Mouse (Mus musculus): Measurements from ENCODE around the gene Rab5b. TPM values are rescaled to one million over a fixed set of nuclear protein-coding genes. Genes with fewer than 3 reads are reported as not detected.

The Rab5b gene
- polyA plus RNA-seq, 1 experiment from 2014 or later, result 90.9 TPM

GRCm38 (mm10) chr10:128674469-128675008, 21.5 kb downstream of the Rab5b start:
- 4% methylated on average over 9 of the region's 9 CpGs for WGBS
- Histone ChIP-seq H3K4me1 (peaks cover 11% of the 10 kb centered on the region), H3K36me3 (replicated peaks) (peaks cover 12% of the 10 kb centered on the region), H3K9me3 (no peaks in the 10 kb centered on the region), H3K27ac (peak overlapping the region; percentile 69; the same call in 1 of the 2 replicates), H3K4me2 (peak overlapping the region; percentile 98), H3K9ac (peak overlapping the region; percentile 74; the same call in 1 of the 2 replicates), H3K4me3 (replicated peaks) (peak overlapping the region; percentile 79), H3K27me3 (peaks cover 12% of the 10 kb centered on the region)
- no peak for ATAC-seq (ENCODE audit: low FRiP score)

GRCm38 (mm10) chr10:128673763-128674468, 22.1 kb downstream of the Rab5b start, which contains the start of gene Suox:
TSS of gene Suox (minus strand) at chr10:128674073.
- WGBS, result 1% methylated on average over 59 of the region's 60 CpGs
- ATAC-seq (ENCODE audit: low FRiP score), result peak; percentile 93
- H3K4me2 ChIP-seq, result peak within 1 kb of the TSS; percentile 98
- peaks cover 13% of the 10 kb centered on the region for H3K4me1 ChIP-seq
- H3K27ac ChIP-seq, result peak within 1 kb of the TSS; percentile 69; the same call in 1 of the 2 replicates
- peaks cover 12% of the 10 kb centered on the region for H3K27me3 ChIP-seq
- H3K36me3 ChIP-seq (replicated peaks), result peaks cover 6% of the 10 kb centered on the region; the same call in 1 of the 2 replicates
- H3K4me3 ChIP-seq (replicated peaks), result peak within 1 kb of the TSS; percentile 79
- no peaks in the 10 kb centered on the region for H3K9me3 ChIP-seq
- peak within 1 kb of the TSS; percentile 74 for H3K9ac ChIP-seq

DNA sequence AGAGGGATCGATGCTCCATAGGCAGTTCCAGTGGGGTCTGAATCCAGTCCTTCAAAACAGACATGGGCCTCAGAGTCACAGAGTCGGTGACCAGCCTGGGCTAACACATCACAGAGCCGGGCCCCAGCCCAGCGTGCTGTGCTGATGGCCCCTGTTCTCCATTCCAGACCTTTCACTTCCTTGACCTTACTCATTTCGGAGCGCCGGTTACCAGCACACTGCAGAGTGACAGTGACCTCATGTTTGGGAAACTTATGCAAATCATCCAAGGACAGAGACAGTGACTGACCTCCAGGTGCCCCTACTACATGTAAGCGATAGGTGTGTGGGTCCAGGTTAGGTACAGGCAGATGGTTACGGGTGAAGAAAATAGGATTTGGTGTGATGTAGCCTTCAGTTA, 24.9 kb downstream of the Rab5b start:
- Histone ChIP-seq H3K27ac (no peak overlapping the region), H3K27me3 (peaks cover 12% of the 10 kb centered on the region), H3K4me1 (peaks cover 22% of the 10 kb centered on the region), H3K9ac (no peak overlapping the region), H3K9me3 (no peaks in the 10 kb centered on the region), H3K4me3 (replicated peaks) (no peak overlapping the region), H3K36me3 (replicated peaks) (peaks cover 6% of the 10 kb centered on the region; the same call in 1 of the 2 replicates), H3K4me2 (no peak overlapping the region)
- 93% methylated on average over 9 of the region's 9 CpGs for WGBS
- ATAC-seq (ENCODE audit: low FRiP score), result no peak

DNA sequence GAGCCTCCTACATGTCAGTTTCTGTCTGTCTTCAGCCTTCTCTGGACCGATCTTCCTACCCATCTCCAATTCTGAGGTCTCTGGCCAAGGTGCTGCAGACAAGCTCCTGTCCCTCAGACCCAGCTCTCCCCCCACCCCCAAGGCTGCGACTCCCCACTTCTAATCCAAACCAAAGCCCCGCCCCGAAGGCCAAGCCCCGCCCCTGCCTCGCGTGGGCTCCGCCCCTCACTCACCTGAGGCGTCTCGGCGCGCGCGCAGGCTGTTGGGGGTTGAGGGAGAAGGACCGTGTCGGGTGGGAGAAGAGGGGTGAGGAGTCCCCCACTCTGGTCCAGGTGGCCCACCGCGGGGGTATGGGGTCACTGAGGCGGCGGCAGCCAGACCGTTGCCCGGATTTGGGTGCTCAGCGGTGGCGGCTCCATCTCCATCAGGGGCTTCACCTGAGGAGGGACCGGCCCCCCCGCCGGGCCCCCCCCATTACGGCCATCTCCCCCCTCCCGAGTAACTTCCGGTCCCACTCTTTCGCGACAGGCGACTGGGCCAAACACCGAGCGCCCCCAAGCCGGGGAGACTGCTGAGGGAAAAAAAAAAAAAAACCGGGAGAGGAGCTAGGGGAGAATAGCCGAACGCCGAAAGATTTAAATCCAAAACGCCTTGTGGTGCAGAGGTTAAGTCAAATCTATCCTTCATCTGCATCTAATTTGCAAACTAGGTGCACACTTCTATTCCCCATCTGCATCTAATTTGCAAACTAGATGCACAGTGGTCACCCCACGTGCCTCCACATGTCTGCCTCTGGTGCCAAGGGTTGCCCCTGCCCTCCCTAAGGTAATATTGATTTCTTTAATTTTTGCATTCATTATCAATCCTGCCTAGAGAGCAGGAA, 27.0 kb downstream of the Rab5b start:
- H3K27me3 ChIP-seq, result peaks cover 12% of the 10 kb centered on the region
- H3K9me3 ChIP-seq, result no peaks in the 10 kb centered on the region
- H3K4me3 ChIP-seq (replicated peaks), result peak overlapping the region; percentile 78
- H3K27ac ChIP-seq, result peak overlapping the region; percentile 31; the same call in 1 of the 2 replicates
- ATAC-seq (ENCODE audit: low FRiP score), result peak; percentile 66
- peaks cover 18% of the 10 kb centered on the region for H3K4me1 ChIP-seq
- under 1% methylated on average over 40 of the region's 42 CpGs for WGBS
- peak overlapping the region; percentile 75 for H3K9ac ChIP-seq
- H3K36me3 ChIP-seq (replicated peaks), result peaks cover 6% of the 10 kb centered on the region; the same call in 1 of the 2 replicates
- peak overlapping the region; percentile 78 for H3K4me2 ChIP-seq

DNA sequence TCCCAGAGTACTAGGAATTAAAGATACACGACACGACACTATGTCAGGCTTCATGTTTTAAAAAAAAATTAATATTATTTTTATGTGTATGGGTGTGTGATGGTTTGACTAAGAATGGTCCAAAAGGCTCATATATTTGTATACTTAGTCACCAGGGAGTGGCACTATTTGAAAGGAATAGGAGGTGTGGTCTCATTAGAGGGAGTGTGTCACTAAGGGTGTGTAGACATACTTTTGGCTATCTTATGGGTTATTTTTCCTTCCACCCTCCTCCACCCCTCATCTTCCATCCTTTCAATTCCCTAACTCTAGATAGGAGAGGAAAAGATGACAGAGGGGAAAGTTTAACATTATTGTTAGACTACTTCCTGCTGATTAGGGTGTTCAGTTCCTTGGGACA, 30.3 kb downstream of the Rab5b start:
- Histone ChIP-seq H3K4me2 (no peak overlapping the region), H3K4me1 (peaks cover 12% of the 10 kb centered on the region), H3K4me3 (replicated peaks) (no peak overlapping the region), H3K36me3 (replicated peaks) (no peaks in the 10 kb centered on the region), H3K9ac (no peak overlapping the region), H3K9me3 (no peaks in the 10 kb centered on the region), H3K27me3 (peaks cover 5% of the 10 kb centered on the region), H3K27ac (no peak overlapping the region)
- ATAC-seq (ENCODE audit: low FRiP score), result no peak
- 97% methylated on average over 2 of the region's 2 CpGs for WGBS

- H3K36me3 ChIP-seq (replicated peaks), result no peaks in the 10 kb centered on the region
- peaks cover 3% of the 10 kb centered on the region for H3K27me3 ChIP-seq
- no peak overlapping the region for H3K4me3 ChIP-seq (replicated peaks)
- peaks cover 12% of the 10 kb centered on the region for H3K4me1 ChIP-seq
- H3K27ac ChIP-seq, result no peak overlapping the region
- no peaks in the 10 kb centered on the region for H3K9me3 ChIP-seq
- H3K4me2 ChIP-seq, result no peak overlapping the region
- WGBS, result 82% methylated on average over 3 of the region's 3 CpGs
- ATAC-seq (ENCODE audit: low FRiP score), result no peak
- H3K9ac ChIP-seq, result no peak overlapping the region
These were observed 30.8 kb downstream of the Rab5b start for GRCm38 (mm10) chr10:128665307-128665706.

- no peaks in the 10 kb centered on the region for H3K9me3 ChIP-seq
- H3K27me3 ChIP-seq, result no peaks in the 10 kb centered on the region
- peaks cover 12% of the 10 kb centered on the region for H3K4me1 ChIP-seq
- WGBS, result 75% methylated on average over 3 of the region's 3 CpGs
- no peak overlapping the region for H3K9ac ChIP-seq
- ATAC-seq (ENCODE audit: low FRiP score), result no peak
- no peak overlapping the region for H3K4me2 ChIP-seq
- no peak overlapping the region for H3K4me3 ChIP-seq (replicated peaks)
- no peak overlapping the region for H3K27ac ChIP-seq
- no peaks in the 10 kb centered on the region for H3K36me3 ChIP-seq (replicated peaks)
These were observed 31.3 kb downstream of the Rab5b start for GRCm38 (mm10) chr10:128664808-128665207.

DNA sequence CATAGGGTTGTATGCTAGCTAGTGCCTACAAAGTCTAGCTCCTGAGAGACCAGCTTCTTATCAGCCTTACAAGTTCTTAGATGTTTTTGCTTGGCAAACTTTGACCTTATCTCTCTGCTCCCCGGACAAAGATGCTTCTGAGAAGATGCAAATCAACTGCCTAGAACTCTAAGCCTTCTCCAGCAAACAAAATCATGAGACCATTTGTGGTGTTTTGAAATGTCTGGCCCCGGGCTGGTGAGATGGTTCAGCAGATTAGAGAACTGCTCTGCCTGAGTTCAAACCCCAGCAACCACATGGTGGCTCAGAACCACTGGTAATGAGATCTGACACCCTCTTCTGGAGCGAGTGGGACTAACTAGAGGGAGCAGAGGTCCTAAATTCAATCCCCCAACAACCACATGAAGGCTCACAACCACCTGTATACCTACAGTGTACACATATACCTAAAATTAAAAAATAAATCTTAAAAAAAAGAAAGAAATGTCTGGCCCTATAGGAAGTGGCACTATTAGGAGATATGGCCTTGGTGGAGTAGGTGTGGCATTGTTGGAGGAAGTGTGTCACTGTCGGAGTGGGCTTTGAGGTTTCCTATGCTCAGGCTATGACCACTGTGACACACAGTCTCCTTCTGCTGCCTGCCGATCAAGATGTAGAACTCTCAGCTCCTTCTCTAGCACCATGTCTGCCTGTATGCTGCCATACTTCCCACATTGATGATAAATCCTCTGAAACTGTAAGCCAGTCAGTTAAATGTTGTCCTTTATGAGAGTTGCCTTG, 32.4 kb downstream of the Rab5b start:
- Histone ChIP-seq H3K9ac (no peak overlapping the region), H3K27me3 (no peaks in the 10 kb centered on the region), H3K4me1 (peaks cover 6% of the 10 kb centered on the region), H3K4me2 (no peak overlapping the region), H3K4me3 (replicated peaks) (no peak overlapping the region), H3K27ac (no peak overlapping the region), H3K9me3 (no peaks in the 10 kb centered on the region), H3K36me3 (replicated peaks) (no peaks in the 10 kb centered on the region)
- 74% methylated on average over 5 of the region's 5 CpGs for WGBS
- ATAC-seq (ENCODE audit: low FRiP score), result no peak

DNA sequence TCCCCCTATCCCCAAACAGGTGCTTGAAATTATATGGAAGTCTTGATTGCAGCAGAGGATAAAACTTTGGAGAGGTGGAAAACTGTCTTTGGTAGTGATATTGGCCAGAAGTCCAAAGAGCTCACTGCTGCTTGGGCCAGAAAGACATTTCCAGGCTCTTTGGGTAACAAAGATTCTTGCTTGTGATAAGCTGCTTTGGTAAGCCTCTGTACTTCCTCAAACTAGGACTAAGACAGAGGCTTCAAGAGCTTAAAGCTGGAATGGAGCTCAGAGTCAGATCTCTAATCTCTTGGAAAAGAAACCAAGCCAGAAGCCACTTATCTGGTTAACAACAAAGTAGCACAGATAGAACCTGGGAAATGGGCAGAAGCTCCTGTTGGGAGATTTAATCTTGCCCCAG, 33.6 kb downstream of the Rab5b start:
- no peak for ATAC-seq (ENCODE audit: low FRiP score)
- H3K4me1 ChIP-seq, result no peaks in the 10 kb centered on the region

DNA sequence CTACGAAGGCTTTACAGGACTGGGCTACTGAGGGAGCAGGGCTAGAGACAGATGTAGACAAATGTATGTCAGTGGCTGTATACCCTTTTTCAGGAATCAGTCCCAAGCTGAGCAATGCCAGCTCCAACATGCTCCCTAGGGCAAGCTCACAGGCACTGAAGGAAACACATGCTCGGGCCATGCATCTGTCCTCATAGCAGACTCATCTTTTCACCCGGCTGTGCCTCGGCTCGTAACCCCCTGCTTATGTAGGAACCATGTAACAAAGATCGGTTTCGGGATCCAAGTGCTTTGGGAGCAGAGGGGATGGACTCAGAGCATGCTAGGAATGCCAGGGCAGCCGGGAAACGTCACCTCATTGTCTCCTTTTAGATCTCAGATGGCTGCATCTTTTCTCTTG, 36.6 kb downstream of the Rab5b start:
- Histone ChIP-seq H3K4me3 (replicated peaks) (no peak overlapping the region), H3K4me2 (no peak overlapping the region), H3K9me3 (no peaks in the 10 kb centered on the region), H3K27ac (no peak overlapping the region), H3K36me3 (replicated peaks) (no peaks in the 10 kb centered on the region), H3K4me1 (no peaks in the 10 kb centered on the region), H3K9ac (no peak overlapping the region), H3K27me3 (no peaks in the 10 kb centered on the region)
- ATAC-seq (ENCODE audit: low FRiP score), result no peak
- WGBS, result 57% methylated on average over 9 of the region's 9 CpGs

More for the DNA sequence above, 33.6 kb downstream of the Rab5b start:
- Histone ChIP-seq H3K27ac (no peak overlapping the region), H3K4me3 (replicated peaks) (no peak overlapping the region), H3K36me3 (replicated peaks) (no peaks in the 10 kb centered on the region), H3K4me2 (no peak overlapping the region), H3K9ac (no peak overlapping the region), H3K27me3 (no peaks in the 10 kb centered on the region), H3K9me3 (no peaks in the 10 kb centered on the region)

DNA sequence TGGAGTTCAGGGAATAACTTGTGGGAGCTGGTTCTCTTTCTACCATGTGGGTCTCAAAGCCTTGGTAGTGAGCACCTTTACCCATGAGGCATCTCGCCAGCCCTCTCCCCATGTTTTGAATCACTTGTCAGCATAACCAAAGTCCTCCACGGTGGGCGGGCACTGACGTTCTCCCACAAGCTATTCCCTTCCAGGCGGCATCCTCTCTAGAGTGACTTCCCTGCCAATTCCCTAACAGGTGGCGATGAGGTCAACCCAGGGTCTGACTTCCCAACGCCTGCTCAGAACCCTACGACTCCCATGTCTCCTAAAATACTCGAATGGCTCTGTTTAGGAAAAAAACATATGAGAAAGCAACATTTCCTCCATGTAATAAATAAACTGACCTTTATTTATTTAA, 38.2 kb downstream of the Rab5b start:
- Histone ChIP-seq H3K4me1 (no peaks in the 10 kb centered on the region), H3K9me3 (no peaks in the 10 kb centered on the region), H3K27me3 (no peaks in the 10 kb centered on the region), H3K9ac (no peak overlapping the region), H3K36me3 (replicated peaks) (no peaks in the 10 kb centered on the region), H3K4me2 (no peak overlapping the region), H3K4me3 (replicated peaks) (no peak overlapping the region), H3K27ac (no peak overlapping the region)
- ATAC-seq (ENCODE audit: low FRiP score), result no peak
- 68% methylated on average over 9 of the region's 9 CpGs for WGBS

DNA sequence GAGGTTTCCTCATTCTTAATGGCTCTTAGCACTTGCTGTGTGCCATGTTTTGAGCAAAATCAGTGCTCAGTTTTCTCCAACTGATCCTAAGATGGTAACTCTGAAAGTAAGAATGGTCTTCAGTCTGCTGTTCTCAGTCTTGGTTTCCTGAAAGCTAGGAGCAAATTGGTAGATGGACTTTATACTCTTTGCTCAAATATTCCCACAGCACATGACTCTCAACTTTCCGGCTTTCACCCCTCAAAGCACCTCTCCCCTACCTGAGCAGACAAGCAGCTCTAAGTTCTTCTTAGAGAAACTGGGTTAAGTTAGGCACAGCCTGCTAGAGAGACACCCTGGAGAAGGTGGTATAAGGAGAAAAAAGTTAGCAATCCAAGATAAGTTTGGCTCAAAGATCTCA, 39.3 kb downstream of the Rab5b start:
- H3K4me3 ChIP-seq (replicated peaks), result no peak overlapping the region
- H3K4me1 ChIP-seq, result no peaks in the 10 kb centered on the region
- H3K9ac ChIP-seq, result no peak overlapping the region
- WGBS, result 91% methylated on average over 1 of the region's 1 CpGs
- no peak overlapping the region for H3K27ac ChIP-seq
- no peaks in the 10 kb centered on the region for H3K9me3 ChIP-seq
- ATAC-seq (ENCODE audit: low FRiP score), result no peak
- H3K36me3 ChIP-seq (replicated peaks), result no peaks in the 10 kb centered on the region
- no peaks in the 10 kb centered on the region for H3K27me3 ChIP-seq
- H3K4me2 ChIP-seq, result no peak overlapping the region
